Mouse (Mus musculus): ENCODE measurements at regions not wholly inside any gene's neighbourhood (a gene's known extent, or its start where the extent isn't known, plus 50 kb on each side); places are given as distances from the start of the nearest gene placed in this dataset.

DNA sequence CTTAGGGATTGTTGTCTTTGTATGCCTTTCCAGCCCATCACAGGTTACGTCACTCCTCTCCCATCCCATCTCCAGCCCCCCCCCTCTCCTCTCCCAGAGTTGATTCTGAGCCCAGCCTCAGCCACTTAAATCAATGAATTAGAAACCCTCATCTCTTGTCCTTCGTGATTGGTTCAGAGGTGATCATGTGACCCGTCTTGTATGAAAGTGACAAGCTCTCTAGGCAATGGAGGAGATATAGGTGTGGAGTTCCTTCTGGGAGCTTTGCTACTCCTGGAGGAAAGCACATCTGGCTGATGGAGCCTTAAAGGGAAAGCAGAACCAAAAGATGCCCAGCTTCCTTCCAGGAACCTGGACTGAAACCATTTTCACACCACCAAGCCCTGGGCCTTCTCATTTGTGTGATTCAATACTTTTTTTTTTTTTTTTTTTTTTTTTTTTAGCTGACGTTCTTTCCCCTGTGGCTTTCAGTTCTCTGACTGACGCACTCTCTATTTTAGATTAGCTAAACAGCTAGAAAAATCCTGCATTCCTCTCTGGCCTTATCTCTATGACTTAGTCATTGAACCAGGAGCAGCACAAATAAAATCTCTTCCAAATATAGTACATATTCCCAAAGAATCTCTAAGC lies 63.4 kb upstream of the Tlk1 start:
- TF ChIP-seq MAX (IDR thresholded peaks at IDR 0.05; ENCODE audit: low read length): no peak
- TF ChIP-seq EP300 (IDR thresholded peaks at IDR 0.05; ENCODE audit: low read depth in 1 of 2, low read length in 2 of 2): no peak
- TF ChIP-seq CTCF (IDR thresholded peaks at IDR 0.05 in 2 of 3, conservative IDR thresholded peaks at IDR 0.05 in 1 of 3; ENCODE audit: control insufficient read depth in 1 of 3, insufficient read depth in 1 of 3, low read depth in 2 of 3, low read length in 3 of 3, poor library complexity in 1 of 3, severe bottlenecking in 1 of 3): no peak
- peak; percentile 87 for TF ChIP-seq USF1 (IDR thresholded peaks at IDR 0.05; ENCODE audit: low read depth, low read length)
